Mouse (Mus musculus) midbrain, embryonic 10.5 days (tissue): ENCODE measurements around the gene Kcnip4. TPM values are rescaled to one million over a fixed set of nuclear protein-coding genes. Genes with fewer than 3 reads are reported as not detected.

ENCODE experiments used
- DNase-seq: peaks from one replicate; pipeline ENCODE4 v3.0.0-alpha.2; 2017; ENCODE audit warnings: low spot score
- H3K27ac ChIP-seq: fragments of 300-500 bp; sonication (generic); replicated peaks from 2 replicates; pipeline ENCODE4 v1.5.1; 2016; ENCODE audit warnings: mild to moderate bottlenecking
- H3K27me3 ChIP-seq: fragments of 300-500 bp; sonication (generic); 2 replicates; pipeline ENCODE4 v1.6.1; 2016; ENCODE audit warnings: low read depth, mild to moderate bottlenecking; ENCODE audit not compliant: poor library complexity, severe bottlenecking
- H3K36me3 ChIP-seq: fragments of 300-500 bp; sonication (generic); 2 replicates; pipeline ENCODE4 v1.6.1; 2016; ENCODE audit warnings: mild to moderate bottlenecking, moderate library complexity
- H3K4me1 ChIP-seq: fragments of 300-500 bp; sonication (generic); 2 replicates; pipeline ENCODE4 v1.6.1; 2016
- H3K4me3 ChIP-seq: fragments of 300-500 bp; sonication (generic); 2 replicates; pipeline ENCODE4 v1.5.1; 2016; ENCODE audit warnings: mild to moderate bottlenecking, moderate library complexity
- H3K9me3 ChIP-seq: fragments of 300-500 bp; sonication (generic); replicated peaks from 2 replicates; pipeline ENCODE4 v1.6.1; 2016; ENCODE audit warnings: mild to moderate bottlenecking
- WGBS: fragments of 180-500 bp; shearing (Covaris S2); methylation state at CpG from one replicate; pipeline ENCODE4 v1.1.7; 2016; 5-methylcytosine and 5-hydroxymethylcytosine counted together
- polyA plus RNA-seq: library from polyadenylated mRNA; unstranded; fragments of >200 nt; fragmentation: Nextera tagmentation; extraction: Ambion mirVana; gene quantifications from 2 replicates; pipeline ENCODE4 v1.2.1, GENCODE M21; 2016

The Kcnip4 gene
- polyA plus RNA-seq, 1 experiment from 2014 or later = 1.2 TPM

GRCm38 (mm10) chr5:49284776-49285175 is 239.9 kb downstream of the Kcnip4 start:
- H3K36me3 ChIP-seq = no peaks in the 10 kb centered on the region
- WGBS = 20% methylated on average over 6 of the region's 6 CpGs
- peak; percentile 27 for DNase-seq
- H3K4me3 ChIP-seq = peak overlapping the region; percentile 46
- H3K27me3 ChIP-seq = no peaks in the 10 kb centered on the region
- peak overlapping the region; percentile 71 for H3K27ac ChIP-seq
- H3K4me1 ChIP-seq = peaks cover 32% of the 10 kb centered on the region
- no peaks in the 10 kb centered on the region for H3K9me3 ChIP-seq

DNA sequence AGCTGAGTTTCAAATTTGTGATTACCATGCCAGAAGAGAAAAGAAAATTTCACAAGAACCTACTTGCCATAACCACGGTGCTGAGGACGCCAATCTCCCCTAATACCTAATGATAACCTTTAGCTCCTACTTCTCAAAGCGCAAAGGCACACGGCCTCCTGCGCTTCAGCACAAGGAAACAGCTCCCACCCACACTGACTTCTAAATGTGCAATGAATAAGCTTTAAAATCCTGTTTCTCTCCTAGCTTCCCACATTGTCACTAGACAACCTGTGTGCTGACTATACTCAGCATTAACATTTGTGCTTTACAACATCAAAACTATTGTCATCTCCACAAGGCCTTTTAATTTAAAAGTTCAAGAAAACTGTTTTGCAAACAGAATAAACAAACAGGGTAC is 241.3 kb downstream of the Kcnip4 start:
- H3K27ac ChIP-seq = no peak overlapping the region
- no peaks in the 10 kb centered on the region for H3K36me3 ChIP-seq
- no peak overlapping the region for H3K4me3 ChIP-seq
- WGBS = 66% methylated on average over 5 of the region's 5 CpGs
- H3K4me1 ChIP-seq = peaks cover 32% of the 10 kb centered on the region
- no peaks in the 10 kb centered on the region for H3K9me3 ChIP-seq
- no peaks in the 10 kb centered on the region for H3K27me3 ChIP-seq
- no peak for DNase-seq

DNA sequence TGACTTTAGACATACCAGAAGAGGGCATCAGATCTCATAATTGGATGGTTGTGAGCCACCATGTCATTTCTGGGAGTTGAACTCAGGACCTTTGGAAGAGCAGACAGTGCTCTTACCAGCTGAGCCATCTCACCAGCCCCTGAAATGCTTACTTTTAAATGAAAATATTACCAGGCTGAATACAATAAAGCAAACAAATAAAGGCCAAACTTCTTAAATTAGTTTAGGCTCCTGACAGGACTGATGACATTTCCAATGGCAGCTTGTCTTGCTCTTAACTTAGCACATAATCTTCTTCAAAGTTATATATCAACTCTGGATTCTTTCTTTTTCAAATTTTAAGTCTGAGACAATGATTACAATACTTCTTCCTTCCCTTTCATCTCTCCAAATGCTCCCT is 252.8 kb downstream of the Kcnip4 start:
- Histone ChIP-seq H3K4me3 (no peak overlapping the region), H3K27ac (no peak overlapping the region), H3K4me1 (no peaks in the 10 kb centered on the region), H3K9me3 (no peaks in the 10 kb centered on the region), H3K27me3 (no peaks in the 10 kb centered on the region), H3K36me3 (no peaks in the 10 kb centered on the region)
- DNase-seq = no peak

DNA sequence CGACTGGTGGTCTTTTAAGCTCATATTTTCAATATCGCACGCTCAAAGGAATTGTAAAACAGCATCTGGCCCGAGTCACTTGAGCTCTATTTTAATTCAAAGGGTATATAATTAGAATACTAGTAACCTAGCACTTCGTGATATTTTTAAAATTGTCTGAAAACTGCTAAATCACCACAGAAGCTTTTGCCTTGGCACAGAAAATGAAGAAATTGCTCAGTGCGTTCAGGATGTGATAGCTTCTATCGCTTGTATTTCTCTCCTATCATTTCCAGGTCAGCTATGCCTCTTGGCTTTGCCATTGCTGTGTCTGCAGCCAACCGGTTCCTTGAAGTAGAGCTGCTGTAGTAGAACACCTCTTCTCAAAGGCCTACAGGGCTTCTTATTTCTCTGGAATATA is 255.9 kb downstream of the Kcnip4 start:
- no peaks in the 10 kb centered on the region for H3K9me3 ChIP-seq
- WGBS = 93% methylated on average over 8 of the region's 8 CpGs
- no peaks in the 10 kb centered on the region for H3K36me3 ChIP-seq
- no peaks in the 10 kb centered on the region for H3K4me1 ChIP-seq
- no peak for DNase-seq
- H3K27ac ChIP-seq = no peak overlapping the region
- H3K27me3 ChIP-seq = no peaks in the 10 kb centered on the region
- no peak overlapping the region for H3K4me3 ChIP-seq

GRCm38 (mm10) chr5:49259356-49259755 is 265.4 kb downstream of the Kcnip4 start:
- Histone ChIP-seq H3K27me3 (no peaks in the 10 kb centered on the region), H3K4me3 (no peak overlapping the region), H3K36me3 (no peaks in the 10 kb centered on the region), H3K27ac (no peak overlapping the region), H3K9me3 (no peaks in the 10 kb centered on the region), H3K4me1 (peaks cover 5% of the 10 kb centered on the region; the same call in 1 of the 2 replicates)
- 90% methylated on average over 4 of the region's 4 CpGs for WGBS
- no peak for DNase-seq

- Histone ChIP-seq H3K4me3 (no peak overlapping the region), H3K4me1 (peaks cover 5% of the 10 kb centered on the region; the same call in 1 of the 2 replicates), H3K27ac (no peak overlapping the region), H3K27me3 (no peaks in the 10 kb centered on the region), H3K36me3 (no peaks in the 10 kb centered on the region), H3K9me3 (no peaks in the 10 kb centered on the region)
- DNase-seq = no peak
- WGBS = 80% methylated on average over 3 of the region's 3 CpGs
Measured at GRCm38 (mm10) chr5:49256850-49257249, 267.9 kb downstream of the Kcnip4 start.

DNA sequence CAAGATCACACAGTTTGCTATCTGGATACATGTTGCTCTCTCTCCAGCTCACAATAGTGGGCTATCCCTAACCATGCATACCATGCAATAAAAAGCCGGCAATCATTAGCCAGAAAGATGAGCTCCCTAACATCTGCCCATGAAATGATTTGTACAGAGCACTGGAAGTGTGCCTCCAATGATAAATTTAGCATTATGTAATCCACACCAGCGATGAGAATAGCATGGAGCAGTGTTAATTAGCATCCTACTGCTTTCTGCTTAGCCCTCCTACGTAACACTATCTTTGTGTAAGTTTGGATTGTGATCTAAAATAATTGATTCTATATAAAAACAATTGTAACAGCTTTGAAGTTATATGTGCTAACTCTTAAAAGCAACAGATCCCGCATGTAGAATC is 268.7 kb downstream of the Kcnip4 start:
- H3K4me3 ChIP-seq = no peak overlapping the region
- no peaks in the 10 kb centered on the region for H3K9me3 ChIP-seq
- peaks cover 5% of the 10 kb centered on the region; the same call in 1 of the 2 replicates for H3K4me1 ChIP-seq
- DNase-seq = no peak
- H3K27ac ChIP-seq = no peak overlapping the region
- H3K36me3 ChIP-seq = no peaks in the 10 kb centered on the region
- no peaks in the 10 kb centered on the region for H3K27me3 ChIP-seq
- WGBS = 87% methylated on average over 4 of the region's 4 CpGs

GRCm38 (mm10) chr5:49247081-49247480 is 277.6 kb downstream of the Kcnip4 start:
- Histone ChIP-seq H3K4me1 (no peaks in the 10 kb centered on the region), H3K27ac (no peak overlapping the region), H3K4me3 (no peak overlapping the region), H3K36me3 (no peaks in the 10 kb centered on the region), H3K9me3 (no peaks in the 10 kb centered on the region), H3K27me3 (no peaks in the 10 kb centered on the region)
- WGBS = 82% methylated on average over 2 of the region's 2 CpGs
- DNase-seq = no peak

GRCm38 (mm10) chr5:49244414-49244813 is 280.3 kb downstream of the Kcnip4 start:
- H3K4me1 ChIP-seq = no peaks in the 10 kb centered on the region
- DNase-seq = no peak
- H3K27ac ChIP-seq = no peak overlapping the region
- H3K4me3 ChIP-seq = no peak overlapping the region
- H3K9me3 ChIP-seq = no peaks in the 10 kb centered on the region
- H3K36me3 ChIP-seq = no peaks in the 10 kb centered on the region
- 71% methylated on average over 4 of the region's 4 CpGs for WGBS
- H3K27me3 ChIP-seq = no peaks in the 10 kb centered on the region

DNA sequence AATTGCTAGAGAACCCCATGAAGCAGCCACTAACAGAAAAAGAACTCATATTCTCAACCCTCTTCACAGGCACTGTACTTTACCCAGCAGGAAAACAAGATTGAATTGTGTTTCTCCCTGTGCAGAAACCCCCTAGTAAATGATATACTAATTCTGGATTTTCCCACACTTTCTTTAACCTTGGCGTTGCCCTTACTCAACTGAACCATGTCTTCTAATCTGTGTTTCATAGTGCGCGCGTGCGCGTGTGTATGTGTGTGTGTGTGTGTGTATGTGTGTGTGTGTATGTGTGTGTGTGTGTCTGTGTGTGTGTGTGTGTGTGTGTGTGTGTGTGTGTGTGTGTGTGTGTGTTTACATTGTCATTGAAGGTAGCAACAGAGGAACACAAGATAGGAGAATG is 283.0 kb downstream of the Kcnip4 start:
- no peaks in the 10 kb centered on the region for H3K9me3 ChIP-seq
- no peaks in the 10 kb centered on the region for H3K36me3 ChIP-seq
- WGBS = 97% methylated on average over 6 of the region's 6 CpGs
- H3K4me1 ChIP-seq = no peaks in the 10 kb centered on the region
- no peak overlapping the region for H3K27ac ChIP-seq
- no peaks in the 10 kb centered on the region for H3K27me3 ChIP-seq
- H3K4me3 ChIP-seq = no peak overlapping the region
- DNase-seq = no peak

- no peak overlapping the region for H3K27ac ChIP-seq
- H3K27me3 ChIP-seq = no peaks in the 10 kb centered on the region
- 45% methylated on average over 4 of the region's 4 CpGs for WGBS
- no peaks in the 10 kb centered on the region for H3K9me3 ChIP-seq
- H3K36me3 ChIP-seq = no peaks in the 10 kb centered on the region
- DNase-seq = no peak
- H3K4me3 ChIP-seq = no peak overlapping the region
- H3K4me1 ChIP-seq = peaks cover 8% of the 10 kb centered on the region
Measured at GRCm38 (mm10) chr5:49201164-49201756, 323.4 kb downstream of the Kcnip4 start.

DNA sequence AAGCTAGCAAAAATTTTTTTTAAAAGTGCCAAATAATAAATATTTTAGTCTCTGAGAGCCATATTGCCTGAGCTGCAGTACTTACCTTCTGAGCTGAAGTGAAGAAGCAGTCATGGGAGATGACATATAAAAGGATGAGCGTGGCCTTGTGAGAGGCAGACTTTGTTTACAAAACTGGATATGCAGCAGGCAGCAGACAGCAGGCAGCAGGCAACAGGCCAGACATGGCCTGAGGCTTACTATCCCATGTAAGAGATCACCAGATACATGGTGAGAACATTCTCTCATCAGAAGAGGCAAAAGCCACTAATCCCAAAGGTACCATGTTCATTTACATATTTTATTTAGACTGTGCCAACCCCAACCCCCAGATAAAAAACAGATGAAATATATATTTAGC is 336.5 kb downstream of the Kcnip4 start:
- 86% methylated on average over 1 of the region's 1 CpGs for WGBS

GRCm38 (mm10) chr5:49150116-49150811 is 374.4 kb downstream of the Kcnip4 start:
- Histone ChIP-seq H3K27me3 (no peaks in the 10 kb centered on the region), H3K9me3 (no peaks in the 10 kb centered on the region), H3K4me1 (no peaks in the 10 kb centered on the region), H3K36me3 (no peaks in the 10 kb centered on the region), H3K4me3 (no peak overlapping the region), H3K27ac (no peak overlapping the region)
- no peak for DNase-seq
- WGBS = 91% methylated on average over 2 of the region's 2 CpGs

More for the DNA sequence above, 336.5 kb downstream of the Kcnip4 start:
- no peaks in the 10 kb centered on the region for H3K4me1 ChIP-seq
- no peaks in the 10 kb centered on the region for H3K36me3 ChIP-seq
- no peak for DNase-seq
- no peaks in the 10 kb centered on the region for H3K27me3 ChIP-seq
- H3K4me3 ChIP-seq = no peak overlapping the region
- no peaks in the 10 kb centered on the region for H3K9me3 ChIP-seq
- no peak overlapping the region for H3K27ac ChIP-seq
